Mouse (Mus musculus): ENCODE measurements around the gene Trim34a. TPM values are rescaled to one million over a fixed set of nuclear protein-coding genes. Genes with fewer than 3 reads are reported as not detected.
"Not testable (repeated sequence)": the region's sequence is repeated elsewhere in the genome, so short reads cannot be mapped to it uniquely, and the experiment has no call there.

The Trim34a gene
- polyA plus RNA-seq, 1 experiment from 2014 or later: 1.4 TPM

DNA sequence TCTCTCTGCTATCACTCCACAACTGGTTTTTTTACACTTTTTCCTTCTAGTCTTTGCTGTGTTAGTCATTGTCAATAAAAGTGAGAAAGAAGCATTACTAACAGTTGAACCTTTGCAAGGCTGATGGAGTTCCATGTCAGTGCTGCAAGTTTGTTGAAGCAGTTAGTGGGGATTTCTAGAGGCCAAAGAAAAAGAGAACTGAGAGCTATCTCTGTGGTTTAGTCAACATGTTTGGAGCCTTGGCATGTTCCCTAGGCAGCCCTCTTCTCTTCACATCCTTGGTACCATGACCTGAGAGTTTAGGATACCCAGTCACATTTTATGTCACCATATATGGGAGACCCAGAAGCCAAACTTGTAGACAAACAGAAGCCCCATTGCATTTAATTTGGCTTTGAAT is 3.4 kb upstream of the Trim34a start:
- H3K27ac ChIP-seq (replicated peaks; ENCODE audit: low read depth, low read length): no peak overlapping the region
- H3K36me3 ChIP-seq (ENCODE audit: control insufficient read depth, insufficient read depth, low read length): no peaks in the 10 kb centered on the region
- no peak overlapping the region for H3K4me3 ChIP-seq (replicated peaks; ENCODE audit: low read depth, low read length)
- no peak overlapping the region for H3K9ac ChIP-seq (replicated peaks; ENCODE audit: low read length)
- H3K4me2 ChIP-seq (ENCODE audit: low read length): no peak overlapping the region
- no peaks in the 10 kb centered on the region for H3K9me3 ChIP-seq (ENCODE audit: control insufficient read depth, low read length)
- no peaks in the 10 kb centered on the region for H3K27me3 ChIP-seq (ENCODE audit: control insufficient read depth, insufficient read depth, low read length)
- DNase-seq (no peak), ATAC-seq (ENCODE audit: low FRiP score, low TSS enrichment) (no peak)
- H3K4me1 ChIP-seq (ENCODE audit: control insufficient read depth, insufficient read depth, low read length): no peaks in the 10 kb centered on the region

DNA sequence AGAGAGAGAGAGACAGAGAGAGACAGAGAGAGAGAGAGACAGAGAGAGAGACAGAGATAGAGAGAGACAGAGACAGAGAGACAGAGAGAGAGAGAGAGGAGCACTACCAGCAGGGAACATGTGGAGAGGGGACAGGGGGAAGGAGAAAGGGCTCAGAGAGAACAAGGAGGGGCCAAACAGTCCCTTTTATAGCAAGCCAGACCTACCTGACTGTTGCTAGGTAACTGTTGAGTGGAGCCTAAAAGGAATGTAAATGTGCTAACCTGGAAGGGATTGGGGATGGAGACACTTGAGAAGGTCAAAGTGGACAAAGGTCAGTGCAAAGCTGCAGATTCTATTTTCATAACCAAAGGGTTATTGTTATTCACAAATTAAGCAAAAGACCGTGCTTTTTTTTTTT is 641 bp upstream of the Trim34a start:
- ATAC-seq (ENCODE audit: low FRiP score, low TSS enrichment): no peak
- H3K4me2 ChIP-seq (ENCODE audit: low read length): no peak overlapping the region
- 66% methylated on average over 1 of the region's 1 CpGs for WGBS
- no peaks in the 10 kb centered on the region for H3K4me1 ChIP-seq (ENCODE audit: control insufficient read depth, insufficient read depth, low read length)
- H3K9ac ChIP-seq (replicated peaks; ENCODE audit: low read length): no peak overlapping the region
- H3K27ac ChIP-seq (replicated peaks; ENCODE audit: low read depth, low read length): no peak overlapping the region
- no peak overlapping the region for H3K4me3 ChIP-seq (replicated peaks; ENCODE audit: low read depth, low read length)
- no peak for DNase-seq
- no peaks in the 10 kb centered on the region for H3K27me3 ChIP-seq (ENCODE audit: control insufficient read depth, insufficient read depth, low read length)
- H3K9me3 ChIP-seq (ENCODE audit: control insufficient read depth, low read length): no peaks in the 10 kb centered on the region
- H3K36me3 ChIP-seq (ENCODE audit: control insufficient read depth, insufficient read depth, low read length): no peaks in the 10 kb centered on the region

DNA sequence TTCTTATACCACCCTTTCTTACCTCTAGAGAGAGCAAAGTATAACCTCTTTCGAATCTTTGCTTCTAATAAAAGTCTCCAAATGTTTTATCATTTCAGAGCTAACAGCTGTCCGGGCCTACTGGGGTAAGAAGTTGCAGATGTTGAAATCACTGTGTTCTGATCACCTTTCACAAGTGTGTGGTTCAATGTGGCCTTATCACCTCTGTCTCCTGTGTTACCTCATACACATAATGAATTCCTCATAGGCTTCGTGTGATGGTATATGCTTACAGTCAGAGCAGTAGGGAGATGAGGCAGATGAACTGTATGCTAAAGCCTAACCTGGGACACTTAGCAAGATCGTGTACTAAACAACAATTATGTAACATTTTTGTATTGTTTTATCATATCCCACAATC is 16.1 kb downstream of the Trim34a start:
- not testable (repeated sequence) for H3K4me1 ChIP-seq (ENCODE audit: control insufficient read depth, insufficient read depth, low read length); H3K9ac ChIP-seq (replicated peaks; ENCODE audit: low read length); H3K27ac ChIP-seq (replicated peaks; ENCODE audit: low read depth, low read length); H3K4me2 ChIP-seq (ENCODE audit: low read length); H3K36me3 ChIP-seq (ENCODE audit: control insufficient read depth, insufficient read depth, low read length); H3K27me3 ChIP-seq (ENCODE audit: control insufficient read depth, insufficient read depth, low read length); DNase-seq; ATAC-seq (ENCODE audit: low FRiP score, low TSS enrichment); H3K4me3 ChIP-seq (replicated peaks; ENCODE audit: low read depth, low read length); H3K9me3 ChIP-seq (ENCODE audit: control insufficient read depth, low read length)
- WGBS: 85% methylated on average over 4 of the region's 4 CpGs

DNA sequence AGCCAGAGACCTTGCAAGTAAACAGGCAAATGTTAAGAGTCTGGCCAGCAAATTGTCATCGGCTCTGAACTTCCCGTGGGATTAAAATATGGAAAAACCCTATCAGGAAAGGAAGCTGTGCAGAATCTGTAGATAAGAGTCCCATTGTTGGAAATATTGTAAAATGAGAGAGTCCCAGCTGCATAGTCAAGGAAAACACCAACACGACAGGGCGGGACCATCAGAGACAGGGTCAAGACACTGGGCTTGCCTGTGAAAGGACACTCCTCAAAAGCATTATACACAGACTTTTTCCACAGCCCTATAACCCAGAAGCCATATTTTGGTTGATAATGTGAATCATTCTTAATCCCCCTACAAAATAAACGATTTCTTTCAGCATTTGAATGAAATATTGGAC is 21.1 kb downstream of the Trim34a start:
- H3K4me3 ChIP-seq (replicated peaks; ENCODE audit: low read depth, low read length); ATAC-seq (ENCODE audit: low FRiP score, low TSS enrichment); H3K9me3 ChIP-seq (ENCODE audit: control insufficient read depth, low read length); H3K4me1 ChIP-seq (ENCODE audit: control insufficient read depth, insufficient read depth, low read length); H3K4me2 ChIP-seq (ENCODE audit: low read length); H3K27me3 ChIP-seq (ENCODE audit: control insufficient read depth, insufficient read depth, low read length); H3K36me3 ChIP-seq (ENCODE audit: control insufficient read depth, insufficient read depth, low read length); H3K27ac ChIP-seq (replicated peaks; ENCODE audit: low read depth, low read length); H3K9ac ChIP-seq (replicated peaks; ENCODE audit: low read length); DNase-seq: not testable (repeated sequence)
- 85% methylated on average over 3 of the region's 5 CpGs for WGBS

DNA sequence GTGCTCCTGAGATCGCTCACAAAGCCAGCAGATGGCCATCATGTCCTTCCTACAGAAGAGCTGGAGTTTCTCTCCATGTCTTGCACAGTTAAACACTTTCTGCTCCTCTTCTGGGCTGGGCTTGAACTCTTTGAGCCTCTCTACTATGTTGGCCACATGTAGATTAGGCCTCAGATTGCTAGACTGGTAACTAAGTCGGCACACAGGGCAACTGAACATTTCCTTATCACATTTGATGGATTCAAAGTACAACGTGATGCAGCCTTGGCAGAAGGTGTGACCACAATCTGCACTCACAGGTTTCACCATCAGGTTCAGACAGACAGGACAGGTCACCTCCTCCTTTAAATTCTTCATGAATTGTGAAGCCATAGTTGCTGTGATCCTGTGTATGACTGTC is 35.1 kb downstream of the Trim34a start:
- H3K9ac ChIP-seq (replicated peaks; ENCODE audit: low read length); DNase-seq; H3K4me1 ChIP-seq (ENCODE audit: control insufficient read depth, insufficient read depth, low read length); H3K27ac ChIP-seq (replicated peaks; ENCODE audit: low read depth, low read length); H3K4me2 ChIP-seq (ENCODE audit: low read length); H3K27me3 ChIP-seq (ENCODE audit: control insufficient read depth, insufficient read depth, low read length); ATAC-seq (ENCODE audit: low FRiP score, low TSS enrichment); H3K9me3 ChIP-seq (ENCODE audit: control insufficient read depth, low read length); H3K4me3 ChIP-seq (replicated peaks; ENCODE audit: low read depth, low read length); H3K36me3 ChIP-seq (ENCODE audit: control insufficient read depth, insufficient read depth, low read length): not testable (repeated sequence)
- WGBS: 88% methylated on average over 3 of the region's 3 CpGs

DNA sequence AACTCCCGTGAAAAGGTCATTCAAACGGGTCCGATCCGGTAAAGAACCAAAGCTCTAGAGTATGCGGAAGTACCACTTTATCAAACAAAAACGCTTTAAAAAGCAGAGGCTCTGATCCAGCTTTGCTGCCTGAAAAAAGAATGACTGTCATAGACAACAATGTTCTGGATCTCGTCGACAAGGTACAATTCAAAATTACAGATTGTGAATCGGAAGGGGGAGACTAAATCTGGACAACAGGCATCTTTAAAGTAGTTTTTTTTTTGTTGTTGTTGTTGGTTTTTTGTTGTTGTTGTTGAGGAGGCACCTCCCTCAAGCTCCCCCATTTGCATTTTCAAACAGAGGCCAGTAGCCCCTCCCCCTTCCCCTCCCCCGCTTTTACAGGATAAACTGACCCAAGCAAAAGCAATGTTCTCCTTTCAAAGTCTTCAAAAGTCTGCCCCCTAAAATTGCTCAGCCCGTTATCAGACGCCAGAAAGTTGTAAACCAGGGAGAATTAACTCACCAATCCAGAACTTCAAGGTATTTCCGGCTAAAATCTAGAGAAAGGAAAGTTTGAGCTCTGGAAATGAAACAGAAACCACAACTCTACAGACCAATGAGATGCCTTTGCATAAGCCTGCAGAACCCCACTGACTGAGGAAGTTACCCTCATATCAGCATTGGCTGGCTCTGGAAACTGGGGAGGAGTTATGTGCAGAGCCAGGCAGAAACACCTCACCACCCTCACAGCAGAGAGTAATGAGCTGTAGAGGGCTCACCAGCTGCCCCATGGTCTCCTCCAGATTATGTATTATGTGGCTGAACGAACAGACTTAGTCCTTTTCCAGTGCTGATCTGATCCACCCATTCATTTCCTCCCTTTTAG is 43.6 kb downstream of the Trim34a start, which contains the start of gene Trim5:
Gene Trim5 (minus strand): TSS at position 519 of the 868 bp plus-strand sequence.
- H3K27ac ChIP-seq (replicated peaks; ENCODE audit: low read depth, low read length); ATAC-seq (ENCODE audit: low FRiP score, low TSS enrichment); H3K9me3 ChIP-seq (ENCODE audit: control insufficient read depth, low read length); H3K36me3 ChIP-seq (ENCODE audit: control insufficient read depth, insufficient read depth, low read length); H3K4me2 ChIP-seq (ENCODE audit: low read length); DNase-seq; H3K4me1 ChIP-seq (ENCODE audit: control insufficient read depth, insufficient read depth, low read length); H3K4me3 ChIP-seq (replicated peaks; ENCODE audit: low read depth, low read length); H3K27me3 ChIP-seq (ENCODE audit: control insufficient read depth, insufficient read depth, low read length); H3K9ac ChIP-seq (replicated peaks; ENCODE audit: low read length): not testable (repeated sequence)
- WGBS: 43% methylated on average over 14 of the region's 14 CpGs

DNA sequence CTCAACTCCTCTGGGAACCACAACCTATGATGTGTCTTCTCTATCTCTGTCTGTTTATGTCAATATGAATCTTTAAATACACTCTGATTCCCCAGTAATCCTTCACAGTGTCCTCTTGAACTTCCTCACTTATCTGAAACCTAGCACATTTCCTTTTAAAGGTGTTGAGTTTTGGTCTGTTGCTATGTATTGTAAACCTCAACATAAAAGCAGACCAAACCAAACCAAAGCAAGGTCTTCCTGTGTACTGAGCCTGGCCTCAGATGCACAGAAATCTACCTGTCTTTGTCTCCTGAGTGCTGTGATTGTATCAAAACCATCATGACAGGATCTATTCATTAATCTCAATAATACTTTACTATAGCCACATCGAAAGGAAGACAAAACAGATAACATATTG is 46.4 kb downstream of the Trim34a start:
- Histone ChIP-seq H3K27ac (replicated peaks; ENCODE audit: low read depth, low read length) (no peak overlapping the region), H3K27me3 (ENCODE audit: control insufficient read depth, insufficient read depth, low read length) (no peaks in the 10 kb centered on the region), H3K4me2 (ENCODE audit: low read length) (no peak overlapping the region), H3K4me1 (ENCODE audit: control insufficient read depth, insufficient read depth, low read length) (no peaks in the 10 kb centered on the region), H3K9me3 (ENCODE audit: control insufficient read depth, low read length) (no peaks in the 10 kb centered on the region), H3K9ac (replicated peaks; ENCODE audit: low read length) (no peak overlapping the region), H3K36me3 (ENCODE audit: control insufficient read depth, insufficient read depth, low read length) (no peaks in the 10 kb centered on the region), H3K4me3 (replicated peaks; ENCODE audit: low read depth, low read length) (no peak overlapping the region)
- WGBS: 94% methylated on average over 1 of the region's 1 CpGs
- DNase-seq: no peak
- ATAC-seq (ENCODE audit: low FRiP score, low TSS enrichment): no peak

DNA sequence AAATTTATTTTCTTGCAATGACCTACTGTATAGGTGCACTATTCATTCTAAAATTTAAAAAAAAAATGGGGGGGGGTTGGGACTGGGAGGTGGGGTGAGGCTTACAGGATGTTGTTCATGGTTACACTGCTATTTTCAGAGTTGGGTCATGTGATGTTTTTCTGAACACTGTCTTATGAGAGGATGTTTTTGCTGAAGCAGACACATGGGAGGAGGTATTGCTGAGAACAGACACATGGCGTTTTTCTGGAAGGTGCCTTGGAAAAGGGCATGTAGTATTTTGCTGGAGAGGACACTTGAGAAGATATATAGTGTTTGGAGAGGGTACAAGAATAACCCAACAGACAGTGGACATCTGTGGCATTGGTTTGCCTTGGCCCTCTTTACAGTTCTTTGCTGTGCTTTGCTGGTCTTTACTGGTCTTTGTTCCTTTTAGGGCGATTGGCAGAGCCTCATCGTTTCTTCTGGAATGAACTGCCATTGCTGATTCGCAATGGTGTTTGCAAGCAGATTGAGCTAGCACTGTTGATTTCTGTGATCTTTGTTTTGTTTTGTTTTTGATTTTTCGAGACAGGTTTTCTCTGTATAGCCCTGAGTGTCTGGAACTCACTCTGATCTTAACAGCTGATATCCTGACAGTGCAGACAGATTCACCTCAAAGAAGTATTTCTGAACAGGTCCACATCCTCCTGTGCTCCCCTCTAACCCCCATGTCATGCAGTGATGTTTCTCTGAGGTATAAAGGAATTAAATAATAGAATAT is 47.6 kb downstream of the Trim34a start:
- DNase-seq (no peak), ATAC-seq (ENCODE audit: low FRiP score, low TSS enrichment) (no peak)
- Histone ChIP-seq H3K36me3 (ENCODE audit: control insufficient read depth, insufficient read depth, low read length) (no peaks in the 10 kb centered on the region), H3K27ac (replicated peaks; ENCODE audit: low read depth, low read length) (no peak overlapping the region), H3K4me2 (ENCODE audit: low read length) (no peak overlapping the region), H3K4me3 (replicated peaks; ENCODE audit: low read depth, low read length) (no peak overlapping the region), H3K4me1 (ENCODE audit: control insufficient read depth, insufficient read depth, low read length) (no peaks in the 10 kb centered on the region), H3K27me3 (ENCODE audit: control insufficient read depth, insufficient read depth, low read length) (no peaks in the 10 kb centered on the region), H3K9me3 (ENCODE audit: control insufficient read depth, low read length) (no peaks in the 10 kb centered on the region), H3K9ac (replicated peaks; ENCODE audit: low read length) (no peak overlapping the region)
- 82% methylated on average over 5 of the region's 5 CpGs for WGBS

Data from midbrain, embryonic 14.5 days (tissue).